Mouse (Mus musculus): ENCODE results near the gene Gm9732. TPM values are rescaled to one million over a fixed set of nuclear protein-coding genes. Genes with fewer than 3 reads are reported as not detected.
"Not testable (repeated sequence)": the region's sequence is repeated elsewhere in the genome, so short reads cannot be mapped to it uniquely, and the experiment has no call there.

Gene Gm9732
- total RNA-seq (2021) = not detected
- long read RNA-seq, experiment 1 = 0 reads
- long read RNA-seq, experiment 2 = 0 reads

GRCm38 (mm10) chr14:43274986-43275511, at the start of gene Gm9732:
Gene Gm9732 (plus strand): TSS chr14:43275036.
- intact Hi-C loops (cut with DNase I) = not testable (repeated sequence)
- peak in 1 of 2 experiments; percentile 57 for DNase-seq

GRCm38 (mm10) chr14:43235204-43235603, 39.6 kb upstream of the Gm9732 start, which contains the start of gene Gm8122:
Gene Gm8122 (minus strand): TSS chr14:43235304.
- intact Hi-C loops (cut with DNase I); DNase-seq: not testable (repeated sequence)

GRCm38 (mm10) chr14:43237769-43238168, 37.1 kb upstream of the Gm9732 start:
- DNase-seq; intact Hi-C loops (cut with DNase I): not testable (repeated sequence)

GRCm38 (mm10) chr14:43249611-43250170, 25.1 kb upstream of the Gm9732 start:
- DNase-seq = peak in 1 of 2 experiments; percentile 29
- intact Hi-C loops (cut with DNase I) = not testable (repeated sequence)

- intact Hi-C loops (cut with DNase I) = not testable (repeated sequence)
- DNase-seq = peak in 1 of 2 experiments; percentile 17
These were observed 24.1 kb upstream of the Gm9732 start for GRCm38 (mm10) chr14:43250549-43251253.

DNA sequence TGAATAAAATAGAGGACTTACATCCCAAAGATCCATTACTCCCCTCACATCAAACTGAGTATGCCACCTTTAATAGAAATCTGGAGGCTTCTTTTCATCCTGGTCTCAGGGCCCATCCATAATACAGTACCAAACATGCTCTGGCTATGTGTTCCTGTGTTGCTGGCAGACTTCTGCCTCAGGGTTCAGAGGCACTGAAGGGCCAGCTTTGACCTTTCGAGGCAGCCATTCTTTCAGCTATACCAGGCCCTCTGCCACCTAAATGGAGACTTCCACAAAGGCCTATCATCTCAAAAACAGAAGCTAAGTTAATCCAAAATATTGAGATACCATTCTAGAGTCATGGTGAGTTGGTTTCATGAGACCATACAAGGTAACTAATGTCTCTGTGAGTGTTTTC, 18.3 kb upstream of the Gm9732 start:
- DNase-seq; intact Hi-C loops (cut with DNase I): not testable (repeated sequence)

GRCm38 (mm10) chr14:43258349-43258748, 16.5 kb upstream of the Gm9732 start, which contains the start of gene Gm8126:
Gene Gm8126 (plus strand): TSS chr14:43258649.
- DNase-seq; intact Hi-C loops (cut with DNase I): not testable (repeated sequence)

- DNase-seq; intact Hi-C loops (cut with DNase I): not testable (repeated sequence)
These were observed 11.4 kb upstream of the Gm9732 start for GRCm38 (mm10) chr14:43263421-43263820.

- intact Hi-C loops (cut with DNase I); DNase-seq: not testable (repeated sequence)
These were observed 6.2 kb upstream of the Gm9732 start for GRCm38 (mm10) chr14:43268521-43269084.

GRCm38 (mm10) chr14:43269211-43269610, 5.6 kb upstream of the Gm9732 start:
- intact Hi-C loops (cut with DNase I); DNase-seq: not testable (repeated sequence)

GRCm38 (mm10) chr14:43273161-43273560, 1.7 kb upstream of the Gm9732 start:
- DNase-seq; intact Hi-C loops (cut with DNase I): not testable (repeated sequence)

DNA sequence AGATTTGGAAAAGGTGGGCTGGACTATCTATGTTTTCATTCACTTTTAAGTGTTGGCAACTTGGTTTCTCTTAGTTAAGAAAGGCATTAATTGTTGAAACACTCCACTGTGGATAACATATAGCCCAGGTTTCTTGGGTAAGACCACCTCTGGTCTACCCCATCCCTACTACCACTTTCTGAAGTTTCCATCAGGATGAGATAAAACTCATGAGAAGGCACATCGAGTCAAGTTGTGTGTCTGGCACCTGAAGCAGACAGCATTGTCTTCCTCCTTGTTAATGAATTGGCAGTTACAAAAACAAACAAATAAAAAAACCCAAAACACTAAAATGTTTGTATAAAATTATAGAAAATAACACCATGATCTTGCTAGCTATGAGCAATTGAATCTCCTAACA, 916 bp downstream of the Gm9732 start:
- DNase-seq = not testable (repeated sequence)

DNA sequence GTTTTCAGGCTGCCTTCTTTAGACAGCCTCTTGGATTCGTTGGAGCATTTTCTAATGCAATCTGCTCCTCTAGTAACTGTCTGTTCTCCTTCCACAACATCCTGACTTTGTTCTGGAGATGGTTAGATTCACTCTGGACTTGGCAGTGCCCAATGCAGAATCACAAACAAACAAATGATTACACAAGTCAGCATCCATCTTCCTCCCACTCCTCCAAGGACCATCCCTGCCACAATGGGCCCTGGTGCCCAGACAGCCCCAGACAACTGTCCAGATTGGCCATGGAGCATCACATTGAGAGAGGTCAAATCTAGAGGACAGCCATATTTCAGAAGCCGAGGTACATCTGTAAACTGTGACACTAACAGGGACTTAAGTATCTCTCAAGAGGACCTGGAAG, 2.6 kb downstream of the Gm9732 start:
- DNase-seq; intact Hi-C loops (cut with DNase I): not testable (repeated sequence)

More for the DNA sequence above, 916 bp downstream of the Gm9732 start:
- intact Hi-C loops (cut with DNase I) = not testable (repeated sequence)

DNA sequence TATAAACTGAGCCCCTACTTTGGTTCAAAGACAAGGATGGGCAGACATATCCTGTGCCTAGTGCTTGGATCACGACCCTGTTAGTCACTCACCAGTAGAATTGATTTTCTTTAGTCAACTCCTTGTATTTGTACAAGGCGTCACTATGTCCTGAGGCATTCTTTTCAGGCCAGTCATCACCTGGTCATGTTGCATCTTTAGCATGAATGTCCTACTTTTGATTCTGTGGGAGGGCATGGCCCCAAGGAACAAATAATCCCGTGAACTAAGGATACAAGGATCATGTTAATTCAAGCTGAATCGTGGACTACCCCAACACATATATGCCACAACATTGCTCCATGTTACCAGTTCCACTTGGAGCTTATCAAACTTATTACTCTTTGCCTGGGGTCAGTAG, 3.3 kb downstream of the Gm9732 start:
- intact Hi-C loops (cut with DNase I) = not testable (repeated sequence)

GRCm38 (mm10) chr14:43278681-43279080, 3.8 kb downstream of the Gm9732 start:
- intact Hi-C loops (cut with DNase I); DNase-seq: not testable (repeated sequence)

More for the DNA sequence above, 3.3 kb downstream of the Gm9732 start:
- not testable (repeated sequence) for DNase-seq

DNA sequence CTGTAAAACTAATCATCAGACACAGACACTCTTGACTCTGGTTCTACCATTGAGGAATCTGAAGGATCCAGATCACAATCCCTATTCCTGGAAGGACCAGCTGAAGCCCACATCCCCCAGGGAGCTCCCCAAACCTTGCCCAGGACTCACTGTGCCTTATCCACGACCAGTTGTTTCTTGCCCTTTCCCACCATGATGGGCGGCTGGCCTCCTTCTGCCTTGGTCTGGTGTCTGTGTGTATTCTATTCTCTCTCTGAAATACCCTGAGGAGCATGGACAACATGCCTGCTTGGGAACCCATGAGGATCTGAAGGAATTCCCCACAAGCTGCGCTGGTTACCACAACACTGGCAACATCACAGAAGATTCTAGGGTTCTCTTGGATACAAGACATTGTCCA, 18.7 kb downstream of the Gm9732 start, which contains the start of gene Gm8127:
Gene Gm8127, minus strand, starts transcription at position 330 of the 400 bp plus-strand sequence.
- intact Hi-C loops (cut with DNase I); DNase-seq: not testable (repeated sequence)

DNA sequence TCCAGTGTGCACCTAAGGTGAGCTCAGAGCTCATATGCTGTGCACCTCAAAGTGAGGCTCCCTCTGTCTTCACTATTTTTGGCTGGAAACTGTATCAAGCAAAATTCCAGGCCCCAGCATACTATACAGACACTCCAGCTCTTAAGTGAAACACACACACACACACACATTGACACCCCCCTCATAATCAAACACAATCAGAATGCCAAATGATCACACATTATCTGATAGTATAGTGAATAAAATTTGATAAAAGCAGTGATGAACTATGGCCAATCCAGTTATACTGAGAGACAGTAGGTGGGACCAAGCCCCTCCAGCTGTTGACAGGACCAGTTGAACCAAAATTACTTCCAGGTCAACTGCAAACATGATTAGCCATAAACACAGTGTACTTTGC, 44.7 kb downstream of the Gm9732 start:
- intact Hi-C loops (cut with DNase I); DNase-seq: not testable (repeated sequence)

DNA sequence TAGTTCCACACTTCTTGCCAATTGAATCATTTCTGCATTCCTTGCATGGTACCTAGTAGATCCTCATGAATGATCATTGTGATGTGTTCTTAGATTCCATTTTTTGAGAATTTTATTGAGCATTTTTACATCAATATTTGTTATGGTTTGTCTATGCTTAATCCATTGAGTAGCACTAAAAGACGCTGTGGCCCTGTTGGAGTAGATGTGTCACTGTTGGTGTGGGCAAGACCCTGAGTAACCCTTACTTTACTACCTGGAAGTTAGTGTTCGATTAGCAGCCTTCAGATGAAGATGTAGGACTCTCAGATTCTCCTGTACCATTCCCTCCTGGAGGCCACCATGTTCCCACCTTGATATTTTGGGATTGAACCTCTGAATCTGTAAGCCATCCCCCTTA, 53.8 kb downstream of the Gm9732 start:
- peak in 1 of 2 experiments; percentile 7 for DNase-seq
- intact Hi-C loops (cut with DNase I) = not testable (repeated sequence)

- intact Hi-C loops (cut with DNase I); DNase-seq: not testable (repeated sequence)
These were observed 56.6 kb downstream of the Gm9732 start for GRCm38 (mm10) chr14:43331362-43331880.

GRCm38 (mm10) chr14:43337646-43338045, 62.8 kb downstream of the Gm9732 start:
- intact Hi-C loops (cut with DNase I) = not testable (repeated sequence)

More at GRCm38 (mm10) chr14:43337646-43338045, 62.8 kb downstream of the Gm9732 start:
- DNase-seq = not testable (repeated sequence)

Data from gastrocnemius, postnatal 36 days (tissue).